Mouse (Mus musculus) erythroblast, embryonic 14.5 days (primary cell): Measurements from ENCODE around the gene Dpf2.

Experiments
- GATA1 ChIP-seq: IDR thresholded peaks from 2 replicates; pipeline ENCODE4 v1.6.1; 2012; ENCODE audit warnings: low read length, inconsistent platforms, mixed read lengths
- TAL1 ChIP-seq: IDR thresholded peaks from 3 replicates; pipeline ENCODE4 v1.6.1; 2012; ENCODE audit warnings: low read length, inconsistent platforms, mixed read lengths

DNA sequence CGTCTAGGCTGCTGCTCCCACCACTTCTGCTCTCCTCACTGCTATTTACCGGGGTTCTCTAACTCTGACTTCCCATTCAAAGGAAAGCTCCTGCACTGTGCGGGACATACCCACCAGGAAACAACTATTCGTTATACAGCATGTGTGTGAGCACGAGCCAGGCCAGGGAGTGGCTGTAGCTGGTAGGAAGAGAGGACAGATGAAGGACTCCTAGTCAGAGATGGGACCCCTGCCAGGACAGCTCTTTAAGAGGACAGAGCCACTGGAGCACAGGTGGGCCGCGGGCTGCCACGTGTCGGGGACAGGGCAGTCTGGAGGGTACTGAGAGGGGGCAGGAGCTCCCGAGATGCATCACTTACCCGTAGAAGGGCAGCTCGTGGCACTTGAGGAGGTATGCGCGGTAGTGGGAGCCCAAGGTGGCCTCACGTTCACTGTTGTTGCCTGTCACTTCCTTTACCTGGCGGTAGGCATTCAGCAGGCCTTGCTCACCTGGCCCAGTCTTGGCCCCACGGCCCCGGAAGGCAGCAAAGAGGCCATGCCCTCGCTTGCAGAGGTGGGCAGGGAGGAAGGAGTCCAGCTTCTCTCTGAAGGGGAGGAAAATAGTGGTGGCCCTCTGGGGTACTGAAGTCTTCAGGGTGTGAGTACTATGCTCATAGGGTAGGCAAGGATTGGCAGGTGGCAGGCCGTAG is 48.0 kb downstream of the Dpf2 start:
- no peak for TF ChIP-seq TAL1
- no peak for TF ChIP-seq GATA1
